Mouse (Mus musculus) layer of hippocampus, adult 11-12 months (tissue): Measurements from ENCODE around the gene Ankmy2.

ENCODE experiments used
- DNase-seq: peaks from one replicate; pipeline ENCODE4 v3.0.0; 2022; ENCODE audit warnings: low spot score

Ankmy2 gene

GRCm38 (mm10) chr12:36156637-36157303, at the start of gene Ankmy2:
Gene Ankmy2 (plus strand): TSS chr12:36157114.
- DNase-seq: peak; percentile 88

GRCm38 (mm10) chr12:36108442-36108841, 48.5 kb upstream of the Ankmy2 start:
- DNase-seq: no peak

- DNase-seq: no peak
These were observed 46.5 kb upstream of the Ankmy2 start for GRCm38 (mm10) chr12:36110457-36110856.

GRCm38 (mm10) chr12:36111110-36111509, 45.8 kb upstream of the Ankmy2 start:
- peak; percentile 38 for DNase-seq

GRCm38 (mm10) chr12:36112081-36112480, 44.8 kb upstream of the Ankmy2 start:
- no peak for DNase-seq

- DNase-seq: no peak
These were observed 39.8 kb upstream of the Ankmy2 start for GRCm38 (mm10) chr12:36117161-36117560.

- DNase-seq: no peak
These were observed 37.7 kb upstream of the Ankmy2 start for GRCm38 (mm10) chr12:36119244-36119643.

- DNase-seq: no peak
These were observed 30.9 kb upstream of the Ankmy2 start for GRCm38 (mm10) chr12:36126049-36126448.

GRCm38 (mm10) chr12:36129826-36130225, 27.1 kb upstream of the Ankmy2 start:
- no peak for DNase-seq

- DNase-seq: no peak
These were observed 24.7 kb upstream of the Ankmy2 start for GRCm38 (mm10) chr12:36132254-36132653.

GRCm38 (mm10) chr12:36132668-36133067, 24.2 kb upstream of the Ankmy2 start:
- no peak for DNase-seq

- no peak for DNase-seq
These were observed 23.4 kb upstream of the Ankmy2 start for GRCm38 (mm10) chr12:36133547-36133946.

GRCm38 (mm10) chr12:36134111-36134510, 22.8 kb upstream of the Ankmy2 start:
- DNase-seq: no peak

- no peak for DNase-seq
These were observed 21.5 kb upstream of the Ankmy2 start for GRCm38 (mm10) chr12:36135409-36135808.

- no peak for DNase-seq
These were observed 20.6 kb upstream of the Ankmy2 start for GRCm38 (mm10) chr12:36136285-36136684.

GRCm38 (mm10) chr12:36137192-36137591, 19.7 kb upstream of the Ankmy2 start:
- DNase-seq: no peak

GRCm38 (mm10) chr12:36140401-36140800, 16.5 kb upstream of the Ankmy2 start:
- no peak for DNase-seq

- DNase-seq: no peak
These were observed 10.5 kb upstream of the Ankmy2 start for GRCm38 (mm10) chr12:36146230-36147011.

- no peak for DNase-seq
These were observed 6.6 kb upstream of the Ankmy2 start for GRCm38 (mm10) chr12:36150265-36150664.

- DNase-seq: no peak
These were observed 6.2 kb upstream of the Ankmy2 start for GRCm38 (mm10) chr12:36150737-36151136.

GRCm38 (mm10) chr12:36155141-36155641, 1.7 kb upstream of the Ankmy2 start:
- peak; percentile 33 for DNase-seq

GRCm38 (mm10) chr12:36156101-36156636, 745 bp upstream of the Ankmy2 start:
- DNase-seq: no peak

- no peak for DNase-seq
These were observed 357 bp downstream of the Ankmy2 start for GRCm38 (mm10) chr12:36157304-36157637.
